Mouse (Mus musculus) MEL (cell line): ENCODE results near the gene Klhl25. TPM values are rescaled to one million over a fixed set of nuclear protein-coding genes. Genes with fewer than 3 reads are reported as not detected.
A peak's percentile ranks its signal among the peaks of the same experiment; 100 is the strongest.

Source experiments
- DNase-seq: peaks from one replicate; pipeline ENCODE4 v3.0.0; 2011; ENCODE audit warnings: low read depth, low spot score
- H3K27ac ChIP-seq: 2 replicates; pipeline ENCODE4 v1.5.1; 2012; ENCODE audit warnings: low read depth, mild to moderate bottlenecking, control low read depth, low read length, moderate library complexity; ENCODE audit not compliant: control insufficient read depth
- H3K27me3 ChIP-seq, 2 experiments: fragments of 150-350 bp in 1 of 2; sonication (generic) in 1 of 2; 2 replicates each; pipeline ENCODE4 v1.6.1; 2012; ENCODE audit warnings: low read length in 2 of 2, mild to moderate bottlenecking in 2 of 2, improper control_type of control experiment in 1 of 2, moderate library complexity in 1 of 2; ENCODE audit not compliant: insufficient read depth in 2 of 2, control insufficient read depth in 1 of 2
- H3K36me3 ChIP-seq, 2 experiments: 2 replicates each; pipeline ENCODE4 v1.6.1; 2012 to 2014; ENCODE audit warnings: low read length in 2 of 2, improper control_type of control experiment in 1 of 2, inconsistent platforms in 1 of 2, mild to moderate bottlenecking in 1 of 2; ENCODE audit not compliant: insufficient read depth in 2 of 2, control insufficient read depth in 1 of 2
- H3K4me1 ChIP-seq, 2 experiments: fragments of 150-350 bp in 1 of 2; sonication (generic) in 1 of 2; 2 replicates each; pipeline ENCODE4 v1.6.1; 2012; ENCODE audit warnings: low read length in 2 of 2, improper control_type of control experiment in 1 of 2, mild to moderate bottlenecking in 1 of 2; ENCODE audit not compliant: insufficient read depth in 2 of 2, control insufficient read depth in 1 of 2
- H3K4me3 ChIP-seq, 2 experiments: fragments of 150-350 bp in 1 of 2; sonication (generic) in 1 of 2; 2 replicates each; pipeline ENCODE4 v1.5.1; 2012; ENCODE audit warnings: low read depth in 2 of 2, low read length in 2 of 2, mild to moderate bottlenecking in 2 of 2, moderate library complexity in 2 of 2, control low read depth in 1 of 2, improper control_type of control experiment in 1 of 2; ENCODE audit not compliant: control insufficient read depth in 1 of 2, insufficient read depth in 1 of 2
- H3K79me2 ChIP-seq: 2 replicates; pipeline ENCODE4 v1.6.1; 2012; ENCODE audit warnings: mild to moderate bottlenecking, low read length, moderate library complexity; ENCODE audit not compliant: control insufficient read depth, poor library complexity, insufficient read depth
- H3K9ac ChIP-seq: 2 replicates; pipeline ENCODE4 v1.6.1; 2012; ENCODE audit warnings: low read depth, mild to moderate bottlenecking, control low read depth, low read length, moderate library complexity; ENCODE audit not compliant: control insufficient read depth, poor library complexity, severe bottlenecking
- H3K9me3 ChIP-seq: fragments of 150-350 bp; sonication (generic); replicated peaks from 2 replicates; pipeline ENCODE4 v1.6.1; 2012; ENCODE audit warnings: mild to moderate bottlenecking, low read length, improper control_type of control experiment, moderate library complexity; ENCODE audit not compliant: insufficient read depth
- BHLHE40 ChIP-seq: IDR thresholded peaks from 2 replicates; pipeline ENCODE4 v1.6.1; 2012; ENCODE audit warnings: low read depth, mild to moderate bottlenecking, inconsistent platforms, low read length, improper control_type of control experiment, borderline replicate concordance
- CHD1 ChIP-seq: IDR thresholded peaks from 2 replicates; pipeline ENCODE4 v1.6.1; 2012; ENCODE audit warnings: low read depth, mild to moderate bottlenecking, inconsistent platforms, low read length, improper control_type of control experiment
- CHD2 ChIP-seq: IDR thresholded peaks from 2 replicates; pipeline ENCODE4 v1.6.1; 2011; ENCODE audit warnings: low read length, improper control_type of control experiment
- ELF1 ChIP-seq: IDR thresholded peaks from 2 replicates; pipeline ENCODE4 v1.6.1; 2014; ENCODE audit warnings: low read depth, mild to moderate bottlenecking, inconsistent platforms, low read length, improper control_type of control experiment, moderate library complexity
- GABPA ChIP-seq: IDR thresholded peaks from 2 replicates; pipeline ENCODE4 v1.6.1; 2012; ENCODE audit warnings: low read depth, mild to moderate bottlenecking, inconsistent platforms, low read length, improper control_type of control experiment, moderate library complexity
- JUND ChIP-seq: IDR thresholded peaks from 2 replicates; pipeline ENCODE4 v1.6.1; 2011; ENCODE audit warnings: low read depth, mild to moderate bottlenecking, improper control_type of control experiment, low read length
- MAFK ChIP-seq: IDR thresholded peaks from 2 replicates; pipeline ENCODE4 v1.6.1; 2011; ENCODE audit warnings: low read depth, mild to moderate bottlenecking, low read length, improper control_type of control experiment, borderline replicate concordance
- MAX ChIP-seq: IDR thresholded peaks from 2 replicates; pipeline ENCODE4 v1.6.1; 2011; ENCODE audit warnings: low read length, improper control_type of control experiment
- MAZ ChIP-seq: IDR thresholded peaks from 2 replicates; pipeline ENCODE4 v1.6.1; 2012; ENCODE audit warnings: low read depth, mild to moderate bottlenecking, inconsistent platforms, low read length, improper control_type of control experiment
- MXI1 ChIP-seq: IDR thresholded peaks from 2 replicates; pipeline ENCODE4 v1.6.1; 2011; ENCODE audit warnings: mild to moderate bottlenecking, low read depth, low read length, improper control_type of control experiment
- MYB ChIP-seq: IDR thresholded peaks from 2 replicates; pipeline ENCODE4 v1.6.1; 2011; ENCODE audit warnings: mild to moderate bottlenecking, low read depth, low read length, improper control_type of control experiment
- NELFE ChIP-seq: IDR thresholded peaks from 2 replicates; pipeline ENCODE4 v1.6.1; 2011; ENCODE audit warnings: low read depth, low read length, improper control_type of control experiment
- NRF1 ChIP-seq: IDR thresholded peaks from 2 replicates; pipeline ENCODE4 v1.6.1; 2014; ENCODE audit warnings: low read depth, mild to moderate bottlenecking, inconsistent platforms, low read length, improper control_type of control experiment, moderate library complexity; ENCODE audit not compliant: poor library complexity, insufficient read depth, severe bottlenecking
- POLR2AphosphoS5 ChIP-seq: IDR thresholded peaks from 2 replicates; pipeline ENCODE4 v1.6.1; 2012; ENCODE audit warnings: low read depth, borderline replicate concordance, mild to moderate bottlenecking, inconsistent platforms, low read length, moderate library complexity, mixed read lengths
- RAD21 ChIP-seq: IDR thresholded peaks from 2 replicates; pipeline ENCODE4 v1.6.1; 2011; ENCODE audit warnings: mild to moderate bottlenecking, low read depth, low read length, improper control_type of control experiment
- RCOR1 ChIP-seq: IDR thresholded peaks from 2 replicates; pipeline ENCODE4 v1.6.1; 2012; ENCODE audit warnings: low read depth, mild to moderate bottlenecking, inconsistent platforms, low read length, improper control_type of control experiment
- SMC3 ChIP-seq: IDR thresholded peaks from 2 replicates; pipeline ENCODE4 v1.6.1; 2011; ENCODE audit warnings: low read depth, low read length, improper control_type of control experiment
- TAL1 ChIP-seq: IDR thresholded peaks from 2 replicates; pipeline ENCODE4 v1.6.1; 2012; ENCODE audit warnings: mild to moderate bottlenecking, inconsistent platforms, low read length, moderate library complexity, mixed read lengths
- TBP ChIP-seq: IDR thresholded peaks from 2 replicates; pipeline ENCODE4 v1.8.0; 2011; ENCODE audit warnings: low read depth, low read length, improper control_type of control experiment
- UBTF ChIP-seq: IDR thresholded peaks from 2 replicates; pipeline ENCODE4 v1.6.1; 2012; ENCODE audit warnings: low read depth, mild to moderate bottlenecking, inconsistent platforms, low read length, improper control_type of control experiment, moderate library complexity, borderline replicate concordance; ENCODE audit not compliant: insufficient read depth
- USF1 ChIP-seq: IDR thresholded peaks from 2 replicates; pipeline ENCODE4 v1.6.1; 2014; ENCODE audit warnings: low read depth, mild to moderate bottlenecking, inconsistent platforms, low read length, improper control_type of control experiment, moderate library complexity
- USF2 ChIP-seq, 2 experiments: IDR thresholded peaks; 2 replicates each; pipeline ENCODE4 v1.6.1; 2011 to 2012; ENCODE audit warnings: improper control_type of control experiment in 2 of 2, low read length in 2 of 2, borderline replicate concordance in 1 of 2, inconsistent platforms in 1 of 2, low read depth in 1 of 2, mild to moderate bottlenecking in 1 of 2; ENCODE audit not compliant: insufficient read depth in 1 of 2
- ZKSCAN1 ChIP-seq: IDR thresholded peaks from 2 replicates; pipeline ENCODE4 v1.6.1; 2012; ENCODE audit warnings: low read depth, mild to moderate bottlenecking, inconsistent platforms, low read length, improper control_type of control experiment, moderate library complexity
- ZMIZ1 ChIP-seq: IDR thresholded peaks from 2 replicates; pipeline ENCODE4 v1.6.1; 2012; ENCODE audit warnings: low read depth, mild to moderate bottlenecking, inconsistent platforms, low read length, improper control_type of control experiment, moderate library complexity
- ZNF384 ChIP-seq: IDR thresholded peaks from 2 replicates; pipeline ENCODE4 v1.6.1; 2012; ENCODE audit warnings: low read depth, mild to moderate bottlenecking, inconsistent platforms, low read length, improper control_type of control experiment
- polyA plus RNA-seq, 2 experiments: library from polyadenylated mRNA; stranded (reverse) in 1 of 2; unstranded in 1 of 2; fragments of >175 nt in 1 of 2; fragments of >200 nt in 1 of 2; gene quantifications; 2 replicates each; pipeline versions ENCODE4 v1.2.1 to v1.2.4; 2012; ENCODE audit warnings: low replicate concordance in 2 of 2, low read depth in 1 of 2; ENCODE audit not compliant: insufficient read length in 2 of 2, insufficient read depth in 1 of 2, missing spikeins in 1 of 2
- total RNA-seq: library from RNA; depleted of rRNA; stranded (reverse); fragments of 300-350 nt; gene quantifications from 2 replicates; pipeline ENCODE4 v1.2.3, GENCODE M21; 2012

Klhl25 gene
- total and polyA plus RNA-seq, 3 experiments, result 7.4 to 11.4 TPM; not detected in 1

DNA sequence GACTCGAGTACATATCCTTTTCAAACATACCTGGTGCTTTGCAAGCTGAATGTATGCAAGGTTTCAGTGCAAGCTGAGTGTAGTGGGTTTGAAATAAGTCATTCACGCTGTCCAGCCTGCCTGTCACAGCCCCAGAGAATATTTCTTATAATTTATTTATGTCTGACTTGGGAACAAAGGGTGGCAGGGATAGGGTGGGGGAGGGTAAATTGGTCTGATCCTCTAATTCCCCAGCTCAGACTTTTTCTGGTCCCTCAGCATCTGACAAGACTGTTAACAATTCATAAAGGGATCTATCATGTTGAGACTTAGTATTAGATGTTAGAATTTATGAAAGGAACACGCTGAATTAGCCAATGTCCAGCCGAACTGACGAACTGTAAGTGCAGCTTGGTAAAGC lies 48.9 kb downstream of the Klhl25 start:
- no peak overlapping the region for H3K4me3 ChIP-seq
- no peak overlapping the region for H3K27ac ChIP-seq
- TF ChIP-seq BHLHE40 (no peak), RCOR1 (no peak), USF1 (no peak), MAX (no peak)
- TF ChIP-seq, all 39 proteins: peak for 0
- Histone ChIP-seq H3K9ac (no peak overlapping the region), H3K27me3 (no peaks in the 10 kb centered on the region), H3K9me3 (no peaks in the 10 kb centered on the region), H3K79me2 (no peaks in the 10 kb centered on the region), H3K4me1 (peaks cover 2 to 10% of the 10 kb centered on the region in 2 experiments; a peak in 3 of 4 replicates), H3K36me3 (peaks cover 0 to 9% of the 10 kb centered on the region in 2 experiments; a peak in 2 of 4 replicates)
- no peak for DNase-seq

DNA sequence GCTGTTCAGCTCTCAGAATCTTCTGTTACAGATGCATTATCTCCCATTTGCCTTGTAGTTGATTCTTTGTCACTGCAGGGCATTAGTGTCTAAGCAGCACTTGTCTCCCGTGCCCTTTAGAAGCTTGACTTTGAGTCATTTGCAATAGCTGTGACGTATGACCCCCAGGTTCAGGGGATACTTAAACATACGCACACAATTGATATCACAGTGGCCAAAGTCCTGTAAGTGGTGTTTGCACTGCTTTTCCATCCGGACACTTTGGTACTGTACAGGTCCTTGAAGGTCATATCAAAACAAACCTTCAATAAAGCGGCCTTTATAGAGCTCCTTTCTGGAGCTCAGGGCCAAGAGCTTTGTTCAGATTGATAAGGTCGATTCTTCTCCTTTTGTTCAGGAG lies 51.0 kb downstream of the Klhl25 start:
- Histone ChIP-seq H3K36me3 (peaks cover 0 to 9% of the 10 kb centered on the region in 2 experiments; a peak in 2 of 4 replicates), H3K4me1 (peaks cover 2 to 8% of the 10 kb centered on the region in 2 experiments; a peak in 3 of 4 replicates), H3K79me2 (no peaks in the 10 kb centered on the region), H3K9me3 (no peaks in the 10 kb centered on the region), H3K4me3 (peak overlapping the region in 1 of 2 experiments; percentile 34; a peak in 1 of 4 replicates), H3K9ac (no peak overlapping the region), H3K27ac (no peak overlapping the region), H3K27me3 (peaks cover 2 to 4% of the 10 kb centered on the region in 2 experiments; a peak in 3 of 4 replicates)
- TF ChIP-seq USF1, result no peak
- TF ChIP-seq CHD2, result no peak
- no peak for TF ChIP-seq UBTF
- no peak for TF ChIP-seq USF2 (IDR thresholded peaks at IDR 0.05; ENCODE audit: borderline replicate concordance in 1 of 2, insufficient read depth in 1 of 2, low read depth in 1 of 2, low read length in 2 of 2)
- no peak for TF ChIP-seq RAD21
- TF ChIP-seq ZNF384, result no peak
- TF ChIP-seq MAZ, result no peak
- TF ChIP-seq CHD1, result no peak
- TF ChIP-seq BHLHE40, result no peak
- no peak for TF ChIP-seq GABPA
- no peak for TF ChIP-seq ZKSCAN1
- no peak for TF ChIP-seq JUND
- DNase-seq, result no peak

DNA sequence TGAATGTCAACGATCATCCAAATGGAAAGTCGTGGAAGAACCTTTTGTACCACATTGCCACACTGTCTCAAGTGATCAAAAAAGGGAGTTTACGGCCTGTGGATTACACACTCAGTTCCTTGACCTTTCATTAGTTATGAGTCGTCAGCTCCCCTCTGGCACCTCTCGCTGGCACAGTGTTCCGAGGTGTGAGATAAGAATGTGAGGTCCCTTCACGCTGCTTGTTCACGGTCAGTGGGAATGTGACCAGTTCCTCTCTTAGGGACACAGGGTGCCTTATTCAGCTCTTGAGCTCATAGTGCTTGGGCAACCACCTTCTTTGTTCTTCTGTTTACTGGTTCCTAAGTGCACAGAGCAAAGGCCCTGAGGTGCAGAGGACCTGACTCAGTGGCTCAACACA lies 51.4 kb downstream of the Klhl25 start:
- Histone ChIP-seq H3K4me3 (peak overlapping the region; percentile 30 to 34; a peak in 3 of 4 replicates), H3K4me1 (peaks cover 2 to 8% of the 10 kb centered on the region in 2 experiments; a peak in 3 of 4 replicates), H3K27ac (no peak overlapping the region), H3K9ac (peak overlapping the region; percentile 24; the same call in 1 of the 2 replicates), H3K27me3 (peaks cover 2 to 8% of the 10 kb centered on the region in 2 experiments; a peak in 3 of 4 replicates), H3K36me3 (peaks cover 0 to 9% of the 10 kb centered on the region in 2 experiments; a peak in 2 of 4 replicates), H3K79me2 (no peaks in the 10 kb centered on the region), H3K9me3 (no peaks in the 10 kb centered on the region)
- DNase-seq, result peak; percentile 31
- TF ChIP-seq USF1, result no peak
- no peak for TF ChIP-seq MXI1
- no peak for TF ChIP-seq ZKSCAN1
- no peak for TF ChIP-seq USF2 (IDR thresholded peaks at IDR 0.05; ENCODE audit: borderline replicate concordance in 1 of 2, insufficient read depth in 1 of 2, low read depth in 1 of 2, low read length in 2 of 2)
- no peak for TF ChIP-seq TAL1
- no peak for TF ChIP-seq RAD21
- no peak for TF ChIP-seq TBP
- TF ChIP-seq ZMIZ1, result no peak
- no peak for TF ChIP-seq SMC3
- TF ChIP-seq UBTF, result no peak
- TF ChIP-seq NELFE, result no peak
- TF ChIP-seq POLR2AphosphoS5, result no peak
- TF ChIP-seq NRF1, result no peak
- no peak for TF ChIP-seq ELF1
- TF ChIP-seq MAFK, result no peak
- no peak for TF ChIP-seq MYB
